Mouse (Mus musculus) T-helper 17 cell (primary cell): ENCODE data around the gene Fars2.

Experiments
- in situ Hi-C, 2 experiments: fragments of 300-600 bp; cut with MboI, MseI; formaldehyde crosslinking; loops; 1 replicate in 1 of 2; 2 replicates in 1 of 2; pipeline ENCODE4 v1.15.1; 2025; ENCODE audit warnings: high pct_unique_total_duplicates in 2 of 2

Gene Fars2

DNA sequence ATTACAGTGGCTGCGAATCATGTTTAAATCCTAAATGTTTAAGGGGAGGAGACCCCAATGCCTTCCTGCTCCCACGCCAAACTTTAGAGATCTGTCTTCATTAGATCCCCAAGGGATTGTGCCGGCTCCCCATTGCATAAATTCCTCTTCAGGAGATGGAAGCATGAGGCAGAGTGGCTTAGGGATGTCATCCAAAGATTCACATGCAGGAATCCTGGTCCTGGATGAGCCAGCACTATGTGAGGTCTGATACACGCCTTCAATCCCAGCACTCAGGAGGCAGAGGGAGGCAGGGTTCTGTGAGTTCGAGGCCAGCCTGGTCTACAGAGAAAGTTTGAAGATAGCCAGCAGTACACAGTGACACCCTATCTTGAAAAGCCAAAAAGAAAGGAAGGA is 436.0 kb downstream of the Fars2 start:
- in situ Hi-C loops = no loop called here

GRCm38 (mm10) chr13:36554743-36555142 is 437.5 kb downstream of the Fars2 start:
- in situ Hi-C loops = no loop called here

DNA sequence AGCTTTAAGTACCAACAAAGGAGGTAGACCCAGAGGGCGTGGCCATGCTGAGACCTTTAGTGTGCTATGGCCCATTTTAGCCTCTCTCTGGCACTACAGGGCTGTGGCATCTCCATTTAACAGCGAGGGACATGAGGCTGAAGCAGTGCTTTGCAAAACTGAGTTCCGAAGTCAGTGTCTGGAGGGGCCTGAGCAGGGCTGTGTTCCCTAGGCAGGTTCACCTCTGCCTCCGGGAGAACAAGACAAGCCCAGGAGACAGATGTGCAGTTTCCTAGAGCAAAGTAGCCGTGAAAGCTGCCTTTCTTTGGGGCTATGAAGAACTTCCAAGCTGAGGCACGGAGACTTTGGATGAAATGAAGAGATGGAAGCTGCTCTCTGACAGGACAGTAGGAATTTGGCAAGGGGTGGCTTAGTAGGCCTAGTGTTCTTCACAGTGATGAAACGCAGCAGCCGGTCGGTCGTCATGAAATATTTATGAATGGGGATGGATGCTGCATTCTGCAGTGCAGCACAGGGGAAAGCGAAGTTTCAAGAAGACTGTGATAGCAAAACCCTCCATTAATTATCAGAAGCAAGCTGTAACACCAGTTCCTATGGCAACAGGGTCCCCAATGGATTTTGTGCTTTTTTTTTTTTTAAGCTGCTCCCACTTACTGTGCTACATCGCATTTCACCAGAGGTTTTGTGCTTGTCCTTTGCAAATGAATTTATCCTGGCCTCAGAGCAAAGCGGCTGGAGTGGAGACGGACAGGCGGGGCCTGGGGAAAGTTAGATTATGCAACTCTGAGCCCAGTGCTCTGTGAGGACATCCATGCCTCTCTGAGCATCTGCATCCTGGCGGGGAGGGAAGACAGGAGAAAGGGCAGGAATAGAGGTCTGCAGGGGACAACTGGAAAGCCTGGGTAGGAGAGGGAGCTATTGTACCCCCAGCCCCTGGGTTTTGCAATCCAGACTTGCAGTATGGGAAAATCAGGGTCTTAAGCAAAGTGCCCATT is 445.5 kb downstream of the Fars2 start:
- in situ Hi-C loops = no loop called here

GRCm38 (mm10) chr13:36564764-36565315 is 447.6 kb downstream of the Fars2 start:
- in situ Hi-C loops = no loop called here

- in situ Hi-C loops = no loop called here
Observed at GRCm38 (mm10) chr13:36576781-36577180, 459.6 kb downstream of the Fars2 start.

- in situ Hi-C loops = no loop called here
Observed at GRCm38 (mm10) chr13:36577916-36578568, 460.8 kb downstream of the Fars2 start.

DNA sequence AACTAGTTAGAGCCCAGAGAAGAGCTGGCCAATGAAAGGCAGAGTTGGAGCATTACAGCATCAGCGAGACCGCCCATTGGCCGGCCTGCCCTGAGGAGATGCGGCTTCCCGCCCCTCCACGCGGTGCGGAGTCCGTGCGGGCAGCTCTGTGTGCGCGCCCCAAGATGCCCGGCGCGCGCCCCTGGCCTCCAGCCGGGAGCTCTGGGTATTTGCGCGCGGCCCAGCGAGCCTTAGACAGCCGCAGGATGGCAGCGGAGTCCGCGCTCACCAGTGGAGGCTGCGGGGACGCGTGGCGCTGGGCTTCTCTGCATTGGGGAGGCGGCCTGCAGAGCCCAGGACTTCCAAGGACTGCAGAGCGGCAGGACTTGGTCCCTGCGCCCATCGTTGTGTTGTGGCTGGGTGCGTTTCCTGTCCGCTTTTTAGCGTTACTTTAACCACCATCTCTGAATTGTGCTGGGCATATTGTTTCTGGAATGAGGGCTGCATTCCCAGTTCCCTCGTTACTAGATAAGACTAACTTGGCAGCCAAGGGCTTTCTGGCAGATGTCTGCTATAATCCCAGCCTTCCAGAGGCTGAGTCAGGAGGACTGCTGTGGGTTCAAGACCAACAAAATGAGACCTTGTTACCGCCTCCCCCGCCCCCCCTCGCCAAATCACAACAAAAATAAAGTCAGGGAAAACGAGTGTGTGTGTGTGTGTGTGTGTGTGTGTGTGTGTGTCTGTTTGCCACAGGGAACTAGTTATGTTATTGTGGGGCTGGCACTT is 461.5 kb downstream of the Fars2 start:
- in situ Hi-C loops = no loop called here

DNA sequence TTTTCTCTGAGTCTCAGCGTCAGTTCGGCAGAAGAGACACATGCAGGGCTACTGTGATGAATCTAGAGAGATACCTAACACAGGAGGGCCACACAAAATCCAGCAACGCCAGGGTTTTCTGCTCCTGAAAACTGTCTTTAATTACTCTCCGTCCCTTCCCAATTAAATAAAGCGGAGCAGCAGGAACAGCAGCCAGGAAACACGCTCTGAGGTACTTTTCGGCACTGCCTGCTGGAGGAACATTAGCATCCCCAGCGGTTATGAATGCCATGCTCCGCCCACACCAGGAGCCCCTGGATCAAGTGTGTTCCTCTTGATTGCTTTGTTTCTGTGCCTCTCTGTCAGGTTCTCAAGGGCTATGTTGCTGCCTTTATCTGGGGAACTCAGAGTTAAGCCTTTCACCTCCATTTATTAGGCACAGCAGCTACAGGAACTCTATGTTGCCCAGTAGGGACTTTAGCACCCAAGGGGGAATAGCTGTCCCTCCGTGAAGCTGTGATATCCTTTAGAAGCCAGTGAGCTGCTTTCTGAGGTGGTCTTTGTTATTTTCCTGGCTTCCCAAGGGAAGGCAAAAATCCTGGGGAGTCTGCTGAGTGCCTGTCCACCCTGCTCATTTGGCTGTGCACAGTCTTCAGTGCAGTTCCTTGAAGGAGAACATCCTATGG is 465.3 kb downstream of the Fars2 start:
- in situ Hi-C loops = loop anchor here in 1 of 2 experiments (10.0 kb wide), 1 partner anchor 1332 kb away; no protein-coding TSS in a partner anchor

DNA sequence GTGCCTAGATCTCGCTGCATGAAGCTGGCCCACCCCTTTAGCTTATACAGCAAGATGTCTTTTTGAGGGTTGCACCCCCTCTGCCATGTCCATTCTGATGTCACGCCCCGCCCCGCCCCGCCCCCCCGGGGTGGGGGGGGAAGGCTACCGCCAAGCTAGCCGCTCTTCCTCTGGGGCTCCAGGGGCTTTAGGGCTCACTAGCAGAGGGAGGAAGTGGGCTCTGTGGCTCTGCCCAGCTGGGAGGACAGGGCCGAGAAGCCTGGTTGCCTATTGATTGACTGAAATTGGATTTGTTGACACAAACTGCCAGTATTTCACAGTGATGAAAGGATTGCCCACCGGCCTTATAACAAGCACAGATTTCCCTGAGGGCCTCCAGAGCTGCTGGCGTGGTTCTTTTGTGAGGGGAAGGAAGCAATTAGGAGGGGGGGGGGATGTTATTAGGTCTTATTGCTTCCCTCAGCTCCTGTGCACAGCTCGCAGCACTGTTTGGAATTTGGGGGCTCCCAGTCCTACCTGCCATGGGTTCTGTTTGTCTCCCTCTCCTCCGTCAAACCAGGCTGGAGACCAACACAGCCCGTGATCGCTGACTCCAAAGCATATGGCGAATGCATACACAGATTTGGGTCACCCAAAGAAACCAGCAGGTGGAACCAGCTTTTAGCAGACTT is 466.4 kb downstream of the Fars2 start:
- in situ Hi-C loops = loop anchor here in 1 of 2 experiments (10.0 kb wide), 1 partner anchor 1331 kb away; no protein-coding TSS in a partner anchor

DNA sequence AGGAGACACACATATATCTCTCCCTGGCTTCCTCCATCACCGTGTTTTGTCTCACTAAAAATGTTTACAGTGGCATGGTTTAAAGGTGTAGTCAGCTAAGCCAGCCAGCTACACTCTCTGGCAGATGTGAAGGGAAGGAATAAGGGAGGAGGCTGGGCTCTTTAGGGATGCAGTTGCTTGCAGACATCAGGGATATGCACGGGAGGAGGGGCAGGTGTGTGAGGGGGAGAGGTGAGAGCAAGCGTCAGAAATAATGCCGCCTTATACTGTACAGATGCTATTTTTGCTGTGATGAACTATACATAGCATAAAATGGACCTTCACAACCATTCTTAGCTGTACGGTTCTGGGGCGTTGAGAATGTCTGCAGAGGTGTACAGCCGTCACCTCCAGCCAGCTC is 467.0 kb downstream of the Fars2 start:
- in situ Hi-C loops = loop anchor here in 1 of 2 experiments (10.0 kb wide), 1 partner anchor 1331 kb away; no protein-coding TSS in a partner anchor

DNA sequence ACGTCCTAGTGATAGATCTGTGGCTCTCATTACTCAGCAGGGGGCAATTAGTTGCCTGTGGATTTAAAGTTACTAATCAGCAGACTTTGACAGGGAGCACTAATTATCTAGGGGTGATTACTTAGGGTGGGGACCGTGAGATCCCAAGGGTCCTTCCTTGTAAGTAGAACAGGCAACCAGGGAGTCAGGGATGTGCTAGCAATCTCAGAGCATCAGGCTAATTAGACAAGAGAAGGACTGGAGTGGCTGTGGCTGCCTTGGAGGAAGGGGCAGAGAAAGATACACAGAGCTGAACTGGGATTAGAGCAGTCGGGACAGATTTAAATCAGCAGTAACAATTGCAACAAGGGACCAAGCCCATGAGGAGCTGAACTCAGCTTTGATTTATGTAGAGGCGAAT is 471.9 kb downstream of the Fars2 start:
- in situ Hi-C loops = loop anchor here in 1 of 2 experiments (10.0 kb wide), 1 partner anchor 1326 kb away; no protein-coding TSS in a partner anchor

DNA sequence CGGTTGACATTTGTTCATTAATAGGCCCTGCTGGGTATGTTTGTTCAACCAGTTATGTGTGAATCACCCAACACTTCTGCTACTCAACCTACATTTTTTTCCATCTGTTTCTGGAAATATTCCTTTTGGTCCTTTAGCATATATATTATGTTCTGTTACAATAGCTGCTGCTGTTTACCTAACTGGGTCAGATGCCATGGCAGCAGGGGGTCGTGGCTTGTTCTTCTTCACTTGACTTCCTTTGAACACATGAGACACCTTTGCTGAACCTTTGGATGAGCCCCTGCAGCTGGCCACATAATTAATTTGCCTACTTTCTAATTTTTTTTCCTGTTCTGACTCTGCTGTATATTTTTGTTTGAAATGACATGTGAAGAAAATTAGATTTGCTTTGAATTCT is 475.1 kb downstream of the Fars2 start:
- in situ Hi-C loops = no loop called here

GRCm38 (mm10) chr13:36606717-36607116 is 489.5 kb downstream of the Fars2 start:
- in situ Hi-C loops = no loop called here

DNA sequence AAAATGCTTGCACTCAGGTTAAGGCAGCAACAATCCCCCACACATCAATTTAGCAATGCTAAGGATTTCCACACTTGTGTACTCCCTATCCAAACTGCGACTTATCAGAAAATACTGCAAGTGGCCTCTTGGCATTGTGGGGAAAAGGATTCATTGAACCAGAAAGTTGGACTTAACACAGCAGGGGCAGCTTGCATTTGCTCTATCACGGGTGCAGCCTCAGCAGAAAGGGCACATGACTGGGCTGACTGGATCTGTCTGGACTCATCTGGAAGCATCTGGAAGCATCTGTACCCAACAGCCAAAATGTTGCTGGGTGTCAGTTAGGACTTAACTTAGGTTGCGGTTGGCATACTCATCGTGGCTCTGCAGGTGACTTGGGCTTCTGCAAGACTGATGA is 490.7 kb downstream of the Fars2 start:
- in situ Hi-C loops = no loop called here

DNA sequence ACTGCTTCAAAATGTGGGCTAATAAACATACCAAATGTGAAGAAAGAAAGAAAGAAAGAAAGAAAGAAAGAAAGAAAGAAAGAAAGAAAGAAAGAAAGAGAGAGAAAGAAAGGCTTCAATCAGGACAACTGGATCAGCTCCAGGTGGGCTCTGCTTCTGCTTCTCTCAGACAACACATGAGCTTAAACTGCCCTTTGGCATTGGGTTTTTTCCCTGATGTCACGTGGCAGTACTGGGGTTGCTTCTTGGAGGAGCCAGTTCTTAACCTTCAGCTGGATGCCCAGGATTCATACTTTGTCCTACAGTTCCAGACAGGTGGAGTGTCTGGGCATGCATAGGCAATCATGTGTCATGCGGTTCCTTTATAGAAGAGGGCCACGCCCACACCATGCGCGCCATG is 493.2 kb downstream of the Fars2 start:
- in situ Hi-C loops = no loop called here

GRCm38 (mm10) chr13:36612785-36613750 is 495.9 kb downstream of the Fars2 start:
- in situ Hi-C loops = no loop called here

DNA sequence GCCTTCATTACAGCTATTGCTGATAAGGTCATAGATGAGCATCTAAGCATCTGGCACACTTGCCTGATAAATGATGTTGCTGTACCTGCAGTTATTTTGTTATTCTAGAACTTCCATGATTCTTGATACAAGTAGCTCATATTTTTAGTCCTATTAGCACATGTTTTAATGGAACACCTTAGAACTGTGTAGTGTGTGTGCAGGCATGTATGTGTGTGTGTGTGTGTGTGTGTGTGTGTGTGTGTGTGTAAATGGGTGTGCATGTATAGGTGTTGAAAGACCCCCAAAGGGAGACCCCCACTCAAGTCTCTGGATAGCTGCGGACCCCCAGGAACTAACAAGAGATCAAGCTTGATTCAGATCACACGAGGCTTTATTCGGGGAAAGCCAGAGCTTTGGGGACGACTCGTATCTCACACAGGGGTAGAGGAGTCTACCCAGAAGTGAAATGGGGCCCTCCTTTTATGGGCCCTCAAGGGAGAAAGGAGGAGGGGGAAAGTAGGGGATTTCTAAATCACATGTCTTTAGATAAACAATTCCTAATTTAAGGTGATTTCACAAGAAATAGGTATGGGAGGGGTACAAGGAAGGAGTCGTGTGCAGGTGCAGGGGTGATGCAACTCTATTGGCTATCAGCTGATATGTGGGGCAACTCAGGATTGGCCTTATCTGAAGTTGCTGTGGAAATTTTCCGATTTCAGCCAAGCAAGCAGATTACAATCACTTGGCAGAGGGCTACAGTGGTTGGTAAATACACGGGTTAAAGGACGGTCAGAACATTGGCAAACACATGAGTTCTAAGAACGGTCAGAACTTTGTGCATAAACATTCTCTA is 503.5 kb downstream of the Fars2 start:
- in situ Hi-C loops = loop anchor here in 1 of 2 experiments (10.0 kb wide), 1 partner anchor 1284 kb away; no protein-coding TSS in a partner anchor

DNA sequence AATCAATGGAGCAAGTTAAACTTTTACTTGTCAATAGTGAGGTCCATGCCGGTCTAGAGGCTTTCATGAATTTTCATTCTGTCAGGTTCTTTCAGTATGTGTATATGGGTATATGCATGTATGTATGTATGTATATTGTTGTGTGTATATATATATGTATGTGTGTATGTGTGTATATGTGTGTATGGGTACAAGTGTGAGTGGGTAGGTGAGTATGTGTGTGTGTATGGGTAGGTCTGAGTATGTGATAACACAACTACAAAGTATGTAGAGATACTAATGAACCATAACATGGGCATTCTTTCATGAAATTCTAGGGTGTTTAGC is 504.1 kb downstream of the Fars2 start:
- in situ Hi-C loops = loop anchor here in 1 of 2 experiments (10.0 kb wide), 1 partner anchor 1284 kb away; no protein-coding TSS in a partner anchor
